Mouse (Mus musculus) midbrain, embryonic 14.5 days (tissue): ENCODE results near the gene Fastk. TPM values are rescaled to one million over a fixed set of nuclear protein-coding genes. Genes with fewer than 3 reads are reported as not detected.
A peak's percentile ranks its signal among the peaks of the same experiment; 100 is the strongest.

Experiments
- ATAC-seq: fragments of 200-750 bp; cut with Nextera tagmentation; 2 replicates; pipeline ENCODE4 v1.8.0; 2017; ENCODE audit warnings: moderate number of reproducible peaks, moderate library complexity; ENCODE audit not compliant: low FRiP score, low TSS enrichment
- DNase-seq: peaks from one replicate; pipeline ENCODE4 v3.0.0-alpha.2; 2015
- H3K27ac ChIP-seq: fragments of 300-500 bp; sonication (generic); replicated peaks from 2 replicates; pipeline ENCODE4 v1.5.1; 2014; ENCODE audit warnings: mild to moderate bottlenecking, low read depth, low read length, moderate library complexity
- H3K27me3 ChIP-seq: fragments of 300-500 bp; sonication (generic); 2 replicates; pipeline ENCODE4 v1.6.1; 2014; ENCODE audit warnings: low read length, control low read depth, mixed read lengths; ENCODE audit not compliant: control insufficient read depth, insufficient read depth
- H3K36me3 ChIP-seq: fragments of 300-500 bp; sonication (generic); 2 replicates; pipeline ENCODE4 v1.6.1; 2014; ENCODE audit warnings: low read length, control low read depth; ENCODE audit not compliant: control insufficient read depth, insufficient read depth
- H3K4me1 ChIP-seq: fragments of 300-500 bp; sonication (generic); 2 replicates; pipeline ENCODE4 v1.6.1; 2014; ENCODE audit warnings: mild to moderate bottlenecking, antibody characterized with exemption, low read length, control low read depth; ENCODE audit not compliant: control insufficient read depth, insufficient read depth
- H3K4me2 ChIP-seq: fragments of 300-500 bp; sonication (generic); 2 replicates; pipeline ENCODE4 v1.6.1; 2014; ENCODE audit warnings: mild to moderate bottlenecking, low read length, moderate library complexity
- H3K4me3 ChIP-seq: fragments of 300-500 bp; sonication (generic); replicated peaks from 2 replicates; pipeline ENCODE4 v1.5.1; 2014; ENCODE audit warnings: low read depth, low read length
- H3K9ac ChIP-seq: fragments of 300-500 bp; sonication (generic); replicated peaks from 2 replicates; pipeline ENCODE4 v1.6.1; 2014; ENCODE audit warnings: mild to moderate bottlenecking, low read length, moderate library complexity
- H3K9me3 ChIP-seq: fragments of 300-500 bp; sonication (generic); 2 replicates; pipeline ENCODE4 v1.6.1; 2016; ENCODE audit warnings: low read length, control low read depth, mixed read lengths; ENCODE audit not compliant: control insufficient read depth
- WGBS: fragments of 180-500 bp; shearing (Covaris S2); extraction: QIAGEN DNeasy Blood & Tissue Kit; methylation state at CpG from one replicate; pipeline ENCODE4 v1.1.7; 2014; 5-methylcytosine and 5-hydroxymethylcytosine counted together
- polyA plus RNA-seq: library from polyadenylated mRNA; unstranded; fragments of >200 nt; fragmentation: Nextera tagmentation; extraction: Ambion mirVana; gene quantifications from 2 replicates; pipeline ENCODE4 v1.2.1, GENCODE M21; 2014

Fastk gene
- polyA plus RNA-seq, 1 experiment from 2014 or later: 91.8 TPM

- Histone ChIP-seq H3K4me1 (peaks cover 19% of the 10 kb centered on the region), H3K27me3 (no peaks in the 10 kb centered on the region), H3K9me3 (no peaks in the 10 kb centered on the region), H3K27ac (no peak overlapping the region), H3K9ac (no peak overlapping the region), H3K4me2 (no peak overlapping the region), H3K36me3 (peaks cover 34% of the 10 kb centered on the region), H3K4me3 (no peak overlapping the region)
- WGBS: 93% methylated on average over 9 of the region's 9 CpGs
- DNase-seq (no peak), ATAC-seq (no peak)
Observed at GRCm38 (mm10) chr5:24420381-24420780, 24.7 kb downstream of the Fastk start.

- H3K4me3 ChIP-seq: no peak overlapping the region
Observed at GRCm38 (mm10) chr5:24417587-24417986, 27.5 kb downstream of the Fastk start.

GRCm38 (mm10) chr5:24416222-24416736, 28.8 kb downstream of the Fastk start:
- H3K4me1 ChIP-seq: no peaks in the 10 kb centered on the region
- ATAC-seq (peak; percentile 55; the same call in 1 of the 2 replicates), DNase-seq (peak; percentile 82)
- 0 out of 2 replicates have a peak overlapping the region, but pooled peaks have one; percentile 24 for H3K9ac ChIP-seq
- no peak overlapping the region for H3K27ac ChIP-seq
- 4% methylated on average over 21 of the region's 21 CpGs for WGBS
- no peak overlapping the region for H3K4me3 ChIP-seq
- H3K9me3 ChIP-seq: no peaks in the 10 kb centered on the region
- H3K27me3 ChIP-seq: no peaks in the 10 kb centered on the region
- H3K4me2 ChIP-seq: peak overlapping the region; percentile 21; the same call in 1 of the 2 replicates
- H3K36me3 ChIP-seq: peaks cover 34% of the 10 kb centered on the region

More at GRCm38 (mm10) chr5:24417587-24417986, 27.5 kb downstream of the Fastk start:
- no peak for DNase-seq
- Histone ChIP-seq H3K4me1 (peaks cover 7% of the 10 kb centered on the region), H3K36me3 (peaks cover 34% of the 10 kb centered on the region), H3K9me3 (no peaks in the 10 kb centered on the region), H3K27ac (no peak overlapping the region), H3K27me3 (no peaks in the 10 kb centered on the region), H3K9ac (no peak overlapping the region), H3K4me2 (no peak overlapping the region)
- ATAC-seq: no peak
- 90% methylated on average over 10 of the region's 10 CpGs for WGBS

- no peak overlapping the region for H3K27ac ChIP-seq
- H3K36me3 ChIP-seq: peaks cover 13% of the 10 kb centered on the region; the same call in 1 of the 2 replicates
- ATAC-seq (no peak), DNase-seq (no peak)
- H3K9me3 ChIP-seq: no peaks in the 10 kb centered on the region
- 78% methylated on average over 13 of the region's 13 CpGs for WGBS
- no peak overlapping the region for H3K9ac ChIP-seq
- no peak overlapping the region for H3K4me2 ChIP-seq
- H3K4me1 ChIP-seq: no peaks in the 10 kb centered on the region
- H3K4me3 ChIP-seq: no peak overlapping the region
- no peaks in the 10 kb centered on the region for H3K27me3 ChIP-seq
Observed at GRCm38 (mm10) chr5:24413938-24414337, 31.1 kb downstream of the Fastk start.

DNA sequence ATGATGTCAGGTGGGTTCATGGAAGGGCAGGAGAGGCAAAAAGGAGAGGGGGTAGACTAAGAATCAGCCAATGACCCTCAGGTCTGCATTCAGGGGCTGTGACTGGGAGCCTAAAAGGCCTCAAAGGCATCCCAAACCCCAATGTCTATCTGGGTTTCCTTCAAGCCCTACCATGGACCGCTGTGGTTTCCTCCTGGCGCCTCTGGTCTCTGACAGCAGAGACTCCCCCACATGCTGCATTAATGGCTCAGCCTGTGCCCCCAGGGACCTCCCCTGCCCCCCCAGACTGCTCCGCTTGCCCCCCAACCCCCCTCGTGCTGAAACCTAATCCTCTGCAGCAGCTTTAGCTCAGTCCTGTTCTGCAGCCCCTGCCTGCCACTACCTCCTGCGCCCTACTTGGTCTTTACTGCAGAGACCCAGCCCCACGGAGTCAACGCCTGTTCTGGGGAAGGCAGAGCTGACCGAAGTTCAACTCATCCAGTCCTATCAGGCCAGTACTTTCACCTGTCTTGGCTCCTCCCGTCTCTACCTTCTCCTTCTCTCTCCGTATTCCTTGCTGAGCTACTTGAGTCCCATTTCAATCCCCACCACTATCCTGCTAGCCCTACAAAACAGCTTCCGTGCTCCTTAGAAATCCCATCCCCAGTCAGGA, 31.9 kb downstream of the Fastk start, which contains the start of gene Asic3:
TSS of gene Asic3 (plus strand) at position 351 of the 652 bp plus-strand sequence.
- 51% methylated on average over 11 of the region's 11 CpGs for WGBS

DNA sequence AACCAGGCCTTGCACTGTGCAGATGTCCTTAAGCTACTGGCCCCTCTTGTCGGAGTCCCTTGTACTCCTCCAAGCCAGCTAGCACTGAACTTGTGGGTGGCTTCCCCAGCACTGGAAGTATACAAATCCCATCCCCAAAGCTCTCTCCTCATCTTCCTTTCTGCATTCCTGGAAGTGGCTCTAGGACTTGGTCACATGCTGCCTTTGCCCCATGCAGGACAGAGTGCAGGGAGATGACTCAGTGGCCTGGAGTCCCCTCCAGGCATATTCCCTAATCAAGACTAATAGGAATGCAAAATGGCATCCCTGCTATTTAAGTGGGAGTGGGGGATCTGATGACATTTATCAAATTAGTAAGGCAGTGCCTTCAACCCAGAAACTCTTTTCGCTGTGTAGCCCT, 33.0 kb downstream of the Fastk start:
- Histone ChIP-seq H3K4me1 (no peaks in the 10 kb centered on the region), H3K4me2 (no peak overlapping the region), H3K9me3 (no peaks in the 10 kb centered on the region), H3K4me3 (no peak overlapping the region), H3K9ac (no peak overlapping the region), H3K27me3 (no peaks in the 10 kb centered on the region), H3K27ac (no peak overlapping the region), H3K36me3 (peaks cover 9% of the 10 kb centered on the region)
- no peak for DNase-seq
- ATAC-seq: no peak
- WGBS: 95% methylated on average over 2 of the region's 2 CpGs

More for the DNA sequence above, 31.9 kb downstream of the Fastk start, which contains the start of gene Asic3:
- no peaks in the 10 kb centered on the region for H3K9me3 ChIP-seq
- no peak within 1 kb of the TSS for H3K4me3 ChIP-seq
- H3K27me3 ChIP-seq: no peaks in the 10 kb centered on the region
- H3K4me2 ChIP-seq: no peak within 1 kb of the TSS
- no peak for ATAC-seq
- H3K4me1 ChIP-seq: no peaks in the 10 kb centered on the region
- no peak within 1 kb of the TSS for H3K9ac ChIP-seq
- no peak within 1 kb of the TSS for H3K27ac ChIP-seq
- peaks cover 5% of the 10 kb centered on the region; the same call in 1 of the 2 replicates for H3K36me3 ChIP-seq
- DNase-seq: peak; percentile 4

GRCm38 (mm10) chr5:24409466-24409865, 35.6 kb downstream of the Fastk start:
- H3K27ac ChIP-seq: no peak overlapping the region
- ATAC-seq (no peak), DNase-seq (no peak)
- H3K4me1 ChIP-seq: no peaks in the 10 kb centered on the region
- H3K4me3 ChIP-seq: no peak overlapping the region
- H3K9me3 ChIP-seq: no peaks in the 10 kb centered on the region
- WGBS: 70% methylated on average over 2 of the region's 2 CpGs
- peaks cover 27% of the 10 kb centered on the region for H3K36me3 ChIP-seq
- no peak overlapping the region for H3K9ac ChIP-seq
- no peaks in the 10 kb centered on the region for H3K27me3 ChIP-seq
- no peak overlapping the region for H3K4me2 ChIP-seq

- 95% methylated on average over 13 of the region's 13 CpGs for WGBS
- no peak for DNase-seq
- Histone ChIP-seq H3K36me3 (peaks cover 31% of the 10 kb centered on the region), H3K9me3 (no peaks in the 10 kb centered on the region), H3K4me1 (no peaks in the 10 kb centered on the region), H3K9ac (no peak overlapping the region), H3K27ac (no peak overlapping the region), H3K27me3 (no peaks in the 10 kb centered on the region), H3K4me2 (no peak overlapping the region), H3K4me3 (no peak overlapping the region)
- no peak for ATAC-seq
Observed at GRCm38 (mm10) chr5:24408651-24409050, 36.4 kb downstream of the Fastk start.

GRCm38 (mm10) chr5:24405389-24405876, 39.7 kb downstream of the Fastk start:
- Histone ChIP-seq H3K9me3 (no peaks in the 10 kb centered on the region), H3K9ac (no peak overlapping the region), H3K4me3 (no peak overlapping the region), H3K27me3 (no peaks in the 10 kb centered on the region), H3K4me2 (no peak overlapping the region), H3K27ac (no peak overlapping the region), H3K4me1 (no peaks in the 10 kb centered on the region), H3K36me3 (peaks cover 60% of the 10 kb centered on the region)
- ATAC-seq: no peak
- WGBS: 63% methylated on average over 3 of the region's 3 CpGs
- no peak for DNase-seq
